Mouse (Mus musculus): ENCODE results near the gene Ccdc85c.

DNA sequence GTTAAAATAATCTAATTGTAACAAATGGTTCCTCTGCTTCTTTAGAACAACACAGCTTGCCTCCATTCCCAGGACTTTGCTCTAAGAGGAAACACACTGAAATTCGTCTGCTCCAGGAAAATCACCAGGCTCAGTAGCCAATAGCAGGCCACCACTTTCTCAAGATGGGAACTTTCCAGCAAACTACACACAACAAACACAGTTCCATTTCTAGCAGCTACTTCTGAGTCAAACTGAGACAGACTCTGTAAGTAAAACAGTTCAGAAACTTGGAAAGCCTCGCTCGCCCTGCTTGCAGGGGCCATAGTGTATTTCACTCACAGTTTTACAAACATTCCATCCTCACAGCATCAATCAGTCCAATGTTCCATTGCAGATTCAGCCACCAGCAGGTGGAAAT lies 98.9 kb downstream of the Ccdc85c start:
- TF ChIP-seq CTCF (IDR thresholded peaks at IDR 0.05; ENCODE audit: insufficient read depth, low read length) (no peak), POLR2A (IDR thresholded peaks at IDR 0.05; ENCODE audit: borderline replicate concordance, extremely low read depth, low read depth, low read length) (no peak)
